23 mouse cellular contexts compared by ENCODE assay signal in the genomic region with DNA sequence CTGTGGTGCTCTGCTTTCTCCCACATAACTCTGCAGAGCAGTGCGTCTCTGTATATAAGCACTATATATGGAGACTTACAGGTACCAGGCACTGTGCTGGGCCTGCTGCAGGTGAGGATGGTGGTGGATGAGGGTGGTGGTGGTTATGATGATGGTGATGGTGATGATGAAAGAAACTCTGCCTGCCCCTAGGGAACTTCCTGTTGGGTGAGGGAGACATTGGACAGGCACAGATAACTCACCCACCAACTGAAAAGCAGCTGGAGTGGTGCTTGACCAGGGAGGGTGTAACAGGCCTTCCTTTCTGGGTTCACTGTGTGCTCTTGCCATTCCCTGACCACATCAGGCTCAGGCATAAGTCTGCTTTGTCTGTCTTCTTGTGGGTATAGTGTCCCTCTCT. TPM values are rescaled to one million over a fixed set of nuclear protein-coding genes. Genes with fewer than 3 reads are reported as not detected.
DNase-seq lines count a peak whose midpoint lies in the region; ATAC-seq and TF ChIP-seq lines count a peak whose summit lies in the region.
"Had no signal": no experiment of that assay in that cellular context is flagged by ENCODE, and none has a peak within 500 bp of the region (broad histone marks: within the 10 kb centered on the region; RNA-seq: fewer than 3 reads in every experiment).

No protein-coding gene starts in this region.

- H3K36me3 ChIP-seq in liver, embryonic 13.5 days: peaks cover 11% of the 10 kb centered on the region; the same call in 1 of the 2 replicates
- no peaks in the 10 kb centered on the region for H3K36me3 ChIP-seq in liver, embryonic 11.5 days (ENCODE audit: control insufficient read depth, insufficient read depth, low read length)
- no peaks in the 10 kb centered on the region; the same call in 1 of the 2 replicates for H3K36me3 ChIP-seq in stomach, postnatal 0 days (ENCODE audit: control insufficient read depth, insufficient read depth, low read length)
- peaks cover 4% of the 10 kb centered on the region for H3K36me3 ChIP-seq in hindbrain, embryonic 13.5 days

- no peak overlapping the region for H3K4me3 ChIP-seq in liver, embryonic 13.5 days (replicated peaks)
- H3K4me3 ChIP-seq in liver, embryonic 11.5 days (ENCODE audit: low read depth, low read length): no peak overlapping the region
- no peak overlapping the region for H3K4me3 ChIP-seq in embryonic fibroblast, embryonic 13.5 days (ENCODE audit: insufficient read depth, low read length)
- no peak overlapping the region for H3K4me3 ChIP-seq in stomach, postnatal 0 days (ENCODE audit: low read depth, low read length)
- H3K4me3 ChIP-seq in hindbrain, embryonic 13.5 days: no peak overlapping the region
- H3K4me3 ChIP-seq: embryonic facial prominence, embryonic 10.5 days; forebrain, embryonic 10.5 days; heart, adult 2 months; heart, embryonic 13.5 days; hindbrain, embryonic 12.5 days; limb, embryonic 15.5 days; midbrain, embryonic 12.5 days had no signal

- TF ChIP-seq POLR2A in embryonic fibroblast, embryonic 13.5 days (IDR thresholded peaks at IDR 0.05; ENCODE audit: low read depth, low read length): no peak

- ATAC-seq in liver, embryonic 13.5 days (ENCODE audit: low read depth): no peak
- ATAC-seq in liver, embryonic 11.5 days (replicated peaks; ENCODE audit: low FRiP score): no peak
- ATAC-seq in megakaryocyte, adult 5-6 weeks (ENCODE audit: poor library complexity, severe bottlenecking): peak; percentile 68
- no peak for ATAC-seq in stomach, postnatal 0 days (ENCODE audit: low FRiP score, low TSS enrichment)
- ATAC-seq in hindbrain, embryonic 13.5 days (ENCODE audit: low FRiP score): no peak
- ATAC-seq: forebrain, embryonic 16.5 days had no signal

- 88% methylated on average over 1 of the region's 1 CpGs for WGBS in liver, embryonic 13.5 days (ENCODE audit: insufficient replicate concordance)
- WGBS in liver, embryonic 11.5 days: 95% methylated on average over 1 of the region's 1 CpGs
- 90% methylated on average over 1 of the region's 1 CpGs for WGBS in stomach, postnatal 0 days
- 94% methylated on average over 1 of the region's 1 CpGs for WGBS in hindbrain, embryonic 13.5 days

- H3K9me3 ChIP-seq in liver, embryonic 13.5 days (replicated peaks): no peaks in the 10 kb centered on the region
- H3K9me3 ChIP-seq in liver, embryonic 11.5 days (ENCODE audit: control insufficient read depth, low read length): no peaks in the 10 kb centered on the region
- H3K9me3 ChIP-seq in stomach, postnatal 0 days (ENCODE audit: control insufficient read depth, low read length): no peaks in the 10 kb centered on the region
- no peaks in the 10 kb centered on the region for H3K9me3 ChIP-seq in hindbrain, embryonic 13.5 days
- H3K9me3 ChIP-seq: embryonic facial prominence, embryonic 10.5 days; forebrain, embryonic 10.5 days; hindbrain, embryonic 12.5 days; limb, embryonic 15.5 days; midbrain, embryonic 12.5 days had no signal

- peaks cover 56% of the 10 kb centered on the region for H3K4me1 ChIP-seq in liver, embryonic 13.5 days (replicated peaks)
- peaks cover 13% of the 10 kb centered on the region for H3K4me1 ChIP-seq in liver, embryonic 11.5 days (replicated peaks; ENCODE audit: control insufficient read depth, insufficient read depth, low read length)
- peaks cover 21% of the 10 kb centered on the region for H3K4me1 ChIP-seq in embryonic fibroblast, embryonic 13.5 days (ENCODE audit: control insufficient read depth, insufficient read depth, low read length)
- peaks cover 5% of the 10 kb centered on the region for H3K4me1 ChIP-seq in stomach, postnatal 0 days (replicated peaks; ENCODE audit: control insufficient read depth, insufficient read depth)
- H3K4me1 ChIP-seq in hindbrain, embryonic 13.5 days (replicated peaks): peaks cover 22% of the 10 kb centered on the region

- 0 out of 2 replicates have a peak overlapping the region, but pooled peaks have one; percentile 2 for H3K4me2 ChIP-seq in liver, embryonic 13.5 days
- no peak overlapping the region for H3K4me2 ChIP-seq in liver, embryonic 11.5 days
- no peak overlapping the region for H3K4me2 ChIP-seq in stomach, postnatal 0 days (replicated peaks; ENCODE audit: low read depth)
- no peak overlapping the region for H3K4me2 ChIP-seq in hindbrain, embryonic 13.5 days
- H3K4me2 ChIP-seq: heart, embryonic 13.5 days; hindbrain, embryonic 12.5 days; limb, embryonic 15.5 days; midbrain, embryonic 12.5 days had no signal

- no peak overlapping the region for H3K9ac ChIP-seq in liver, embryonic 13.5 days
- no peak overlapping the region for H3K9ac ChIP-seq in liver, embryonic 11.5 days (ENCODE audit: low read depth, low read length)
- H3K9ac ChIP-seq in stomach, postnatal 0 days (ENCODE audit: low read length): no peak overlapping the region
- H3K9ac ChIP-seq in hindbrain, embryonic 13.5 days: no peak overlapping the region
- H3K9ac ChIP-seq: heart, embryonic 13.5 days; hindbrain, embryonic 12.5 days; limb, embryonic 15.5 days; midbrain, embryonic 12.5 days had no signal

- no peak for TF ChIP-seq CTCF in embryonic fibroblast, embryonic 13.5 days (IDR thresholded peaks at IDR 0.05; ENCODE audit: borderline replicate concordance, insufficient read depth, low read length)
- TF ChIP-seq CTCF in stomach, postnatal 0 days (IDR thresholded peaks at IDR 0.05; ENCODE audit: low read depth): no peak

- H3K27ac ChIP-seq in liver, embryonic 13.5 days: peak overlapping the region; percentile 37; the same call in 1 of the 2 replicates
- H3K27ac ChIP-seq in liver, embryonic 11.5 days (ENCODE audit: low read depth, low read length): no peak overlapping the region
- H3K27ac ChIP-seq in embryonic fibroblast, embryonic 13.5 days (ENCODE audit: insufficient read depth, low read length): peak overlapping the region; percentile 38; the same call in 1 of the 2 replicates
- H3K27ac ChIP-seq in stomach, postnatal 0 days (replicated peaks): 0 out of 2 replicates have a peak overlapping the region, but pooled peaks have one; percentile 6
- no peak overlapping the region for H3K27ac ChIP-seq in hindbrain, embryonic 13.5 days
- H3K27ac ChIP-seq: embryonic facial prominence, embryonic 10.5 days; forebrain, embryonic 10.5 days; heart, adult 2 months; heart, embryonic 13.5 days; hindbrain, embryonic 12.5 days; kidney, postnatal 0 days; limb, embryonic 15.5 days; macrophage; midbrain, embryonic 12.5 days had no signal

- H3K27me3 ChIP-seq in liver, embryonic 13.5 days: no peaks in the 10 kb centered on the region
- H3K27me3 ChIP-seq in liver, embryonic 11.5 days (replicated peaks; ENCODE audit: control insufficient read depth, insufficient read depth, low read length): no peaks in the 10 kb centered on the region
- no peaks in the 10 kb centered on the region for H3K27me3 ChIP-seq in stomach, postnatal 0 days (ENCODE audit: control insufficient read depth, insufficient read depth, low read length)
- H3K27me3 ChIP-seq in hindbrain, embryonic 13.5 days: no peaks in the 10 kb centered on the region
- H3K27me3 ChIP-seq: heart, embryonic 13.5 days; hindbrain, embryonic 12.5 days; limb, embryonic 15.5 days; midbrain, embryonic 12.5 days had no signal

- no peak for DNase-seq in liver, embryonic 13.5 days
- DNase-seq in liver, embryonic 11.5 days (ENCODE audit: low spot score): no peak
- DNase-seq in stomach, postnatal 0 days (ENCODE audit: low spot score): no peak
- DNase-seq in right cerebral cortex, postnatal 10 days (ENCODE audit: low spot score in 2 of 2): no peak
- no peak for DNase-seq in adrenal gland, postnatal 14 days
- DNase-seq: cerebellum, adult 11 months; cerebellum, postnatal 14 days; kidney, adult 2 months; left cerebral cortex, postnatal 4 days had no signal

- no peak for TF ChIP-seq EP300 in stomach, postnatal 0 days (optimal IDR thresholded peaks at IDR 0.05)

RNA-seq across cellular contexts. Expression of a gene that starts 10.4 kb away (rescaled TPM):
- 41.0 and 41.3 TPM in 2 replicates for polyA plus RNA-seq in liver, embryonic 13.5 days (2015; fragmentation: Nextera tagmentation; extraction: Ambion mirVana)
- polyA plus RNA-seq in liver, embryonic 11.5 days (2014; fragmentation: Nextera tagmentation; extraction: Ambion mirVana): 56.8 and 58.1 TPM in 2 replicates
- polyA plus RNA-seq in embryonic fibroblast, embryonic 13.5 days (2011; ENCODE audit: insufficient read length, low read depth, missing spikeins): 38.1 and 42.3 TPM in 2 replicates
- 53.1 TPM in 2 replicates for total RNA-seq in megakaryocyte, adult 5-6 weeks (2015)
- 12.3 and 18.0 TPM in 2 replicates for total RNA-seq in megakaryocyte, adult 5-6 weeks (2017)
- 63.7 and 64.7 TPM in 2 replicates for polyA plus RNA-seq in stomach, postnatal 0 days (2015; fragmentation: Nextera tagmentation; extraction: Ambion mirVana)
- total RNA-seq in adrenal gland, postnatal 14 days (2021): 55.1 and 56.9 TPM in 2 replicates
- polyA plus RNA-seq in hindbrain, embryonic 13.5 days (2015; fragmentation: Nextera tagmentation; extraction: Ambion mirVana): 65.1 and 65.7 TPM in 2 replicates

RNA-seq across cellular contexts. Expression of a gene that starts 26.4 kb away (rescaled TPM):
- polyA plus RNA-seq in liver, embryonic 13.5 days (2015; fragmentation: Nextera tagmentation; extraction: Ambion mirVana): 0.05 TPM in 1 of 2 replicates, not detected in the other
- polyA plus RNA-seq in liver, embryonic 11.5 days (2014; fragmentation: Nextera tagmentation; extraction: Ambion mirVana): 0.12 and 0.30 TPM in 2 replicates
- not detected in 2 replicates for polyA plus RNA-seq in embryonic fibroblast, embryonic 13.5 days (2011; ENCODE audit: insufficient read length, low read depth, missing spikeins)
- not detected in 2 replicates for total RNA-seq in megakaryocyte, adult 5-6 weeks (2015)
- not detected in 2 replicates for total RNA-seq in megakaryocyte, adult 5-6 weeks (2017)
- polyA plus RNA-seq in stomach, postnatal 0 days (2015; fragmentation: Nextera tagmentation; extraction: Ambion mirVana): 0.39 and 0.73 TPM in 2 replicates
- 0.48 and 0.90 TPM in 2 replicates for total RNA-seq in adrenal gland, postnatal 14 days (2021)
- polyA plus RNA-seq in hindbrain, embryonic 13.5 days (2015; fragmentation: Nextera tagmentation; extraction: Ambion mirVana): 0.60 and 1.0 TPM in 2 replicates
- total RNA-seq: gastrocnemius, postnatal 25 days; heart, adult 2 months had no signal
- polyA plus RNA-seq: macrophage had no signal

Comparison
In these comparisons a context has a peak if more than half of its experiments do, and no peak if none do; other contexts are left out.
1. H3K27ac ChIP-seq: peak in liver, embryonic 13.5 days (single experiment), embryonic fibroblast, embryonic 13.5 days (single experiment) and stomach, postnatal 0 days (single experiment); none in liver, embryonic 11.5 days (single experiment) and hindbrain, embryonic 13.5 days (single experiment).